Comparison of ENCODE assay signal across 8 mouse cellular contexts in the genomic region with DNA sequence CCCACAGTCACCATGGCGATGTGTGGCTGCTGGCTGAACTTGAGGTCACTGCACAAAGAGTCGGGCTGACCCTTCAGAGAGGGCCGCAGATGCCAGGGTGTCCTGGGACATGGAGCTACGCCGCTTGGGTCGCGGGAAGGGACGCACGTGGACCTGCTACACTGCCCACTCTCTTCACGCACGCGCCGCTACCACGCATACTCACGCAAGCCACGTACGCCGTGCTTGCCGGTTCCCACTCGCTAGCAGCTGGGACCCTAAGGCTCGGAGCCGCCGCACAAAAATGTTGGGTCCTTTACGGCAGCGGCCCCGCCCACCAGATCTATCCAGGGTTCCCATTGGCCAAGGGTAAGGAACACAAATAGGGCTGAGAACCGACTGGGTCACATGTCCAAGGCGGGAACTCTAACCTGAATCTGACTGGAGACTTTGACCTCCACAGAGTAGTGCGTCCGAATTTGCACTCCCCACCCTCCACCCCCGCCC. TPM values are rescaled to one million over a fixed set of nuclear protein-coding genes. Genes with fewer than 3 reads are reported as not detected.
DNase-seq lines count a peak whose midpoint lies in the region; ATAC-seq lines count a peak whose summit lies in the region.

A gene (minus strand): TSS at position 288 of the 486 bp plus-strand sequence.

- H3K4me1 ChIP-seq in heart, embryonic 13.5 days: peaks cover 21% of the 10 kb centered on the region
- H3K4me1 ChIP-seq in liver, embryonic 12.5 days: peaks cover 48% of the 10 kb centered on the region
- H3K4me1 ChIP-seq in stomach, embryonic 16.5 days (ENCODE audit: control insufficient read depth, insufficient read depth, low read length): peaks cover 13% of the 10 kb centered on the region

- H3K4me3 ChIP-seq in heart, embryonic 13.5 days: peak within 1 kb of the TSS; percentile 72
- H3K4me3 ChIP-seq in liver, embryonic 12.5 days: peak within 1 kb of the TSS; percentile 87
- peak within 1 kb of the TSS; percentile 61 for H3K4me3 ChIP-seq in stomach, embryonic 16.5 days (replicated peaks; ENCODE audit: low read length)

- DNase-seq in CD4-positive helper T cell, adult 2 months (ENCODE audit: low read depth, low spot score): peak; percentile 83
- peak; percentile 86 for DNase-seq in brain, embryonic 18.5 days (ENCODE audit: low read depth, low spot score)
- peak; percentile 94 for DNase-seq in kidney, postnatal 10 days
- DNase-seq in neural tube, embryonic 10.5 days (ENCODE audit: extremely low spot score, low spot score): peak; percentile 94

- no peaks in the 10 kb centered on the region for H3K9me3 ChIP-seq in heart, embryonic 13.5 days
- peaks cover 4% of the 10 kb centered on the region; the same call in 1 of the 2 replicates for H3K9me3 ChIP-seq in liver, embryonic 12.5 days (replicated peaks)
- 0 out of 2 replicates have a peak, but pooled peaks cover 3% of the 10 kb centered on the region for H3K9me3 ChIP-seq in stomach, embryonic 16.5 days (replicated peaks; ENCODE audit: control insufficient read depth, low read length)

- under 1% methylated on average over 31 of the region's 31 CpGs for WGBS in heart, embryonic 13.5 days
- under 1% methylated on average over 31 of the region's 31 CpGs for WGBS in liver, embryonic 12.5 days (ENCODE audit: insufficient replicate concordance)
- under 1% methylated on average over 31 of the region's 31 CpGs for WGBS in stomach, embryonic 16.5 days

- H3K9ac ChIP-seq in heart, embryonic 13.5 days: peak within 1 kb of the TSS; percentile 84
- H3K9ac ChIP-seq in liver, embryonic 12.5 days: peak within 1 kb of the TSS; percentile 96
- peak within 1 kb of the TSS; percentile 73 for H3K9ac ChIP-seq in stomach, embryonic 16.5 days (ENCODE audit: low read length)

- H3K27me3 ChIP-seq in heart, embryonic 13.5 days (replicated peaks): no peaks in the 10 kb centered on the region
- H3K27me3 ChIP-seq in liver, embryonic 12.5 days (replicated peaks): no peaks in the 10 kb centered on the region
- H3K27me3 ChIP-seq in stomach, embryonic 16.5 days (ENCODE audit: control insufficient read depth, insufficient read depth, low read length): no peaks in the 10 kb centered on the region

- peak within 1 kb of the TSS; percentile 43 for H3K27ac ChIP-seq in heart, embryonic 13.5 days (replicated peaks)
- H3K27ac ChIP-seq in liver, embryonic 12.5 days: peak within 1 kb of the TSS; percentile 99
- 0 out of 2 replicates have a peak within 1 kb of the TSS, but pooled peaks have one; percentile 43 for H3K27ac ChIP-seq in stomach, embryonic 16.5 days (ENCODE audit: low read length)

- H3K36me3 ChIP-seq in heart, embryonic 13.5 days: peaks cover 70% of the 10 kb centered on the region
- peaks cover 81% of the 10 kb centered on the region for H3K36me3 ChIP-seq in liver, embryonic 12.5 days
- peaks cover 9% of the 10 kb centered on the region for H3K36me3 ChIP-seq in stomach, embryonic 16.5 days (ENCODE audit: control insufficient read depth, insufficient read depth, low read length)

- peak within 1 kb of the TSS; percentile 99 for H3K4me2 ChIP-seq in heart, embryonic 13.5 days
- H3K4me2 ChIP-seq in liver, embryonic 12.5 days: peak within 1 kb of the TSS; percentile 94
- peak within 1 kb of the TSS; percentile 97 for H3K4me2 ChIP-seq in stomach, embryonic 16.5 days (ENCODE audit: low read depth, low read length)

- peak; percentile 85 for ATAC-seq in erythroid progenitor cell, adult 5-6 weeks (replicated peaks; ENCODE audit: low FRiP score, poor library complexity, severe bottlenecking)
- peak; percentile 81 for ATAC-seq in heart, embryonic 13.5 days (ENCODE audit: extremely low read depth, insufficient number of reproducible peaks, low FRiP score, low TSS enrichment)
- peak; percentile 90 for ATAC-seq in liver, embryonic 12.5 days
- ATAC-seq in stomach, embryonic 16.5 days (ENCODE audit: insufficient read depth, low FRiP score): peak; percentile 91

RNA-seq across cellular contexts. Expression of the gene that starts here (rescaled TPM):
- 198 and 219 TPM in 2 replicates for total RNA-seq in erythroid progenitor cell, adult 5-6 weeks (2015; ENCODE audit: low replicate concordance)
- 116 and 174 TPM in 2 replicates for total RNA-seq in erythroid progenitor cell, adult 5-6 weeks (2017; ENCODE audit: low replicate concordance)
- polyA plus RNA-seq in heart, embryonic 13.5 days (2015; fragmentation: Nextera tagmentation; extraction: Ambion mirVana): 14.8 and 17.6 TPM in 2 replicates
- 82.0 and 86.2 TPM in 2 replicates for polyA plus RNA-seq in liver, embryonic 12.5 days (2016; fragmentation: Nextera tagmentation; extraction: Ambion mirVana)
- 23.2 and 27.7 TPM in 2 replicates for polyA plus RNA-seq in stomach, embryonic 16.5 days (2015; fragmentation: Nextera tagmentation; extraction: Ambion mirVana)

Comparison
In these comparisons a context has a peak if more than half of its experiments do, and no peak if none do; other contexts are left out.
1. Peak in every context shown above with its lines: DNase-seq, ATAC-seq, H3K4me3 ChIP-seq and H3K27ac ChIP-seq.
2. H3K27ac ChIP-seq: peak in every context shown above with its lines; median percentile 99 in liver, embryonic 12.5 days; 43 in heart, embryonic 13.5 days; 43 in stomach, embryonic 16.5 days.